In genomic region chr16:55790326-55790725, GRCm38 (mm10) we compare ENCODE assay signal across 31 mouse cellular contexts. TPM values are rescaled to one million over a fixed set of nuclear protein-coding genes. Genes with fewer than 3 reads are reported as not detected.
DNase-seq lines count a peak whose midpoint lies in the region; ATAC-seq and TF ChIP-seq lines count a peak whose summit lies in the region.
"Had no signal": no experiment of that assay in that cellular context is flagged by ENCODE, and none has a peak within 500 bp of the region (broad histone marks: within the 10 kb centered on the region; RNA-seq: fewer than 3 reads in every experiment).

No protein-coding gene starts in this region.

- no peak overlapping the region for H3K9ac ChIP-seq in lung, postnatal 0 days (replicated peaks; ENCODE audit: low read depth)
- no peak overlapping the region for H3K9ac ChIP-seq in midbrain, embryonic 11.5 days (ENCODE audit: low read length)
- H3K9ac ChIP-seq: heart, embryonic 13.5 days; hindbrain, embryonic 15.5 days; limb, embryonic 12.5 days; liver, embryonic 15.5 days; lung, embryonic 15.5 days; neural tube, embryonic 15.5 days had no signal

- H3K4me2 ChIP-seq in lung, postnatal 0 days (replicated peaks; ENCODE audit: low read depth, low read length), result no peak overlapping the region
- no peak overlapping the region for H3K4me2 ChIP-seq in midbrain, embryonic 11.5 days
- H3K4me2 ChIP-seq: heart, embryonic 13.5 days; hindbrain, embryonic 15.5 days; limb, embryonic 12.5 days; liver, embryonic 15.5 days; lung, embryonic 15.5 days; neural tube, embryonic 15.5 days had no signal

- H3K9me3 ChIP-seq in lung, postnatal 0 days (ENCODE audit: low read length), result no peaks in the 10 kb centered on the region
- no peaks in the 10 kb centered on the region for H3K9me3 ChIP-seq in midbrain, embryonic 11.5 days (ENCODE audit: control insufficient read depth, low read length)
- H3K9me3 ChIP-seq: heart, embryonic 13.5 days; hindbrain, embryonic 10.5 days; hindbrain, embryonic 15.5 days; limb, embryonic 12.5 days; liver, embryonic 15.5 days; lung, embryonic 15.5 days; neural tube, embryonic 15.5 days had no signal

- no peak for TF ChIP-seq CTCF in lung, postnatal 0 days (IDR thresholded peaks at IDR 0.05)
- TF ChIP-seq CTCF in bone marrow macrophage, adult 2 months (IDR thresholded peaks at IDR 0.05; ENCODE audit: low read depth, low read length), result no peak

- no peak overlapping the region for H3K27ac ChIP-seq in lung, postnatal 0 days (ENCODE audit: low read length)
- 0 out of 2 replicates have a peak overlapping the region, but pooled peaks have one; percentile 4 for H3K27ac ChIP-seq in bone marrow macrophage, adult 2 months (ENCODE audit: insufficient read depth, low read depth, low read length)
- no peak overlapping the region for H3K27ac ChIP-seq in midbrain, embryonic 11.5 days (ENCODE audit: low read depth, low read length)
- H3K27ac ChIP-seq: gastrocnemius, adult 2 months; heart, embryonic 13.5 days; hindbrain, embryonic 10.5 days; hindbrain, embryonic 15.5 days; kidney, postnatal 0 days; limb, embryonic 12.5 days; liver, embryonic 15.5 days; lung, embryonic 15.5 days; neural tube, embryonic 15.5 days had no signal

- TF ChIP-seq POLR2A in bone marrow macrophage, adult 2 months (IDR thresholded peaks at IDR 0.05; ENCODE audit: borderline replicate concordance, low read depth, low read length), result no peak

- no peak for TF ChIP-seq EP300 in lung, postnatal 0 days (IDR thresholded peaks at IDR 0.05)

- no peaks in the 10 kb centered on the region for H3K27me3 ChIP-seq in lung, postnatal 0 days (replicated peaks; ENCODE audit: insufficient read depth, low read length)
- H3K27me3 ChIP-seq in midbrain, embryonic 11.5 days (ENCODE audit: control insufficient read depth, insufficient read depth, low read length), result no peaks in the 10 kb centered on the region
- H3K27me3 ChIP-seq: heart, embryonic 13.5 days; hindbrain, embryonic 15.5 days; limb, embryonic 12.5 days; liver, embryonic 15.5 days; lung, embryonic 15.5 days; megakaryocyte, embryonic 14.5 days; neural tube, embryonic 15.5 days had no signal

- peak; percentile 39 for DNase-seq in lung, postnatal 0 days (ENCODE audit: low spot score)
- no peak for DNase-seq in lung, postnatal 4 days
- DNase-seq in thymus, postnatal 14 days, result no peak
- DNase-seq in testis, postnatal 14 days (ENCODE audit: low spot score), result no peak
- no peak for DNase-seq in midbrain, embryonic 11.5 days (ENCODE audit: low spot score, missing footprints)
- DNase-seq: adrenal gland, adult 2 months; cerebellum, adult 11-12 months; cerebellum, adult 9-11 months; gastrocnemius, adult 2 months; gastrocnemius, postnatal 36 days; heart, postnatal 10 days; kidney, adult 8-10 months; midbrain, embryonic 14.5 days; right cerebral cortex, postnatal 25 days; spleen, adult 18-20 months; thymus, adult 2 months; thymus, postnatal 4 days had no signal

- H3K36me3 ChIP-seq in lung, postnatal 0 days (ENCODE audit: insufficient read depth, low read length), result no peaks in the 10 kb centered on the region
- H3K36me3 ChIP-seq in midbrain, embryonic 11.5 days (ENCODE audit: control insufficient read depth, insufficient read depth, low read length), result no peaks in the 10 kb centered on the region
- H3K36me3 ChIP-seq: heart, embryonic 13.5 days; hindbrain, embryonic 10.5 days; hindbrain, embryonic 15.5 days; limb, embryonic 12.5 days; liver, embryonic 15.5 days; lung, embryonic 15.5 days; neural tube, embryonic 15.5 days had no signal

- 71% methylated on average over 7 of the region's 7 CpGs for WGBS in lung, postnatal 0 days
- 92% methylated on average over 7 of the region's 7 CpGs for WGBS in midbrain, embryonic 11.5 days

- ATAC-seq in lung, postnatal 0 days, result no peak; the same call in 1 of the 2 replicates
- peak; percentile 67 for ATAC-seq in megakaryocyte, adult 5-6 weeks (ENCODE audit: poor library complexity, severe bottlenecking)
- ATAC-seq in midbrain, embryonic 11.5 days (ENCODE audit: low FRiP score), result no peak
- ATAC-seq: CD4-positive, CD25-positive, alpha-beta regulatory T cell, adult 4 months; forebrain, embryonic 16.5 days had no signal

- H3K4me3 ChIP-seq in lung, postnatal 0 days (ENCODE audit: low read depth, low read length), result no peak overlapping the region
- no peak overlapping the region for H3K4me3 ChIP-seq in bone marrow macrophage, adult 2 months (ENCODE audit: insufficient read depth, low read length)
- H3K4me3 ChIP-seq in midbrain, embryonic 11.5 days (ENCODE audit: low read depth, low read length), result no peak overlapping the region
- H3K4me3 ChIP-seq: erythroblast, embryonic 14.5 days; gastrocnemius, adult 2 months; heart, embryonic 13.5 days; hindbrain, embryonic 10.5 days; hindbrain, embryonic 15.5 days; limb, embryonic 12.5 days; liver, embryonic 15.5 days; lung, embryonic 15.5 days; megakaryocyte, embryonic 14.5 days; neural tube, embryonic 15.5 days had no signal

- H3K4me1 ChIP-seq in lung, postnatal 0 days (ENCODE audit: insufficient read depth, low read depth, low read length), result no peaks in the 10 kb centered on the region
- H3K4me1 ChIP-seq in bone marrow macrophage, adult 2 months (ENCODE audit: control insufficient read depth, insufficient read depth, low read length), result peaks cover 28% of the 10 kb centered on the region
- no peaks in the 10 kb centered on the region for H3K4me1 ChIP-seq in midbrain, embryonic 11.5 days (ENCODE audit: control insufficient read depth, insufficient read depth, low read length)
- H3K4me1 ChIP-seq: heart, embryonic 13.5 days; hindbrain, embryonic 10.5 days; hindbrain, embryonic 15.5 days; limb, embryonic 12.5 days; liver, embryonic 15.5 days; lung, embryonic 15.5 days; neural tube, embryonic 15.5 days had no signal

RNA-seq across cellular contexts. Expression of gene Nfkbiz, which starts 48.4 kb away (rescaled TPM):
- polyA plus RNA-seq in lung, postnatal 0 days (2015; fragmentation: Nextera tagmentation; extraction: Ambion mirVana), result 16.0 and 21.5 TPM in 2 replicates
- polyA plus RNA-seq in bone marrow macrophage, adult 2 months (2012; ENCODE audit: insufficient read depth, insufficient read length, missing spikeins), result 60.3 and 61.0 TPM in 2 replicates
- total RNA-seq in megakaryocyte, adult 5-6 weeks (2015), result 33.3 and 44.9 TPM in 2 replicates
- total RNA-seq in megakaryocyte, adult 5-6 weeks (2017), result 31.2 and 32.7 TPM in 2 replicates
- 1.3 and 1.8 TPM in 2 replicates for polyA plus RNA-seq in midbrain, embryonic 11.5 days (2014; fragmentation: Nextera tagmentation; extraction: Ambion mirVana)
